Mouse (Mus musculus) myocyte (in vitro differentiated cells): ENCODE measurements around the gene Cyb5r4. TPM values are rescaled to one million over a fixed set of nuclear protein-coding genes. Genes with fewer than 3 reads are reported as not detected.

Source experiments
- H3K27me3 ChIP-seq: one replicate; pipeline ENCODE4 v1.6.1; 2011; ENCODE audit not compliant: control insufficient read depth, insufficient read depth, insufficient read length
- H3K36me3 ChIP-seq: one replicate; pipeline ENCODE4 v1.6.1; 2011; ENCODE audit not compliant: control insufficient read depth, insufficient read depth
- H3K4me2 ChIP-seq: one replicate; pipeline ENCODE4 v1.6.1; 2011; ENCODE audit warnings: low read depth, control low read depth
- H3K4me3 ChIP-seq: one replicate; pipeline ENCODE4 v1.5.1; 2011; ENCODE audit warnings: mild to moderate bottlenecking, control low read depth, moderate library complexity
- H3K79me2 ChIP-seq: one replicate; pipeline ENCODE4 v1.6.1; 2011; ENCODE audit not compliant: control insufficient read depth, insufficient read depth
- H3ac ChIP-seq: one replicate; pipeline ENCODE4 v1.6.1; 2011; ENCODE audit not compliant: control insufficient read depth, insufficient read length
- CEBPB ChIP-seq: IDR thresholded peaks from 2 replicates; pipeline ENCODE4 v1.6.1; 2011; ENCODE audit warnings: mild to moderate bottlenecking, moderate library complexity; ENCODE audit not compliant: poor library complexity, insufficient read depth, severe bottlenecking
- E2F4 ChIP-seq: IDR thresholded peaks from one replicate; pipeline ENCODE4 v1.6.1; 2011; ENCODE audit warnings: mild to moderate bottlenecking, control low read depth, moderate library complexity; ENCODE audit not compliant: insufficient read depth
- MAX ChIP-seq: IDR thresholded peaks from one replicate; pipeline ENCODE4 v1.6.1; 2011; ENCODE audit warnings: low read depth, mild to moderate bottlenecking, control low read depth
- MYOD1 ChIP-seq, 3 experiments: IDR thresholded peaks; one replicate each; pipeline ENCODE4 v1.6.1; 2011; ENCODE audit warnings: control low read depth in 2 of 3, low read depth in 2 of 3, mild to moderate bottlenecking in 2 of 3, moderate library complexity in 1 of 3; ENCODE audit not compliant: insufficient read length in 2 of 3, control insufficient read depth in 1 of 3
- MYOG ChIP-seq, 3 experiments: IDR thresholded peaks; one replicate each; pipeline ENCODE4 v1.6.1; 2011; ENCODE audit warnings: control low read depth in 2 of 3, low read depth in 2 of 3, mild to moderate bottlenecking in 2 of 3; ENCODE audit not compliant: insufficient read length in 2 of 3, control insufficient read depth in 1 of 3, insufficient read depth in 1 of 3
- POLR2A ChIP-seq: IDR thresholded peaks from one replicate; pipeline ENCODE4 v1.6.1; 2011; ENCODE audit warnings: low read depth, mild to moderate bottlenecking, control low read depth, moderate library complexity; ENCODE audit not compliant: insufficient read length
- POLR2AphosphoS2 ChIP-seq: IDR thresholded peaks from one replicate; pipeline ENCODE4 v1.6.1; 2011; ENCODE audit warnings: low read depth, control low read depth; ENCODE audit not compliant: insufficient read length
- REST ChIP-seq: IDR thresholded peaks from one replicate; pipeline ENCODE4 v1.6.1; 2011; ENCODE audit warnings: mild to moderate bottlenecking, control low read depth, moderate library complexity; ENCODE audit not compliant: insufficient read depth, insufficient read length
- SRF ChIP-seq: IDR thresholded peaks from one replicate; pipeline ENCODE4 v1.6.1; 2011; ENCODE audit warnings: low read depth; ENCODE audit not compliant: control insufficient read depth, insufficient read length
- TCF12 ChIP-seq: IDR thresholded peaks from one replicate; pipeline ENCODE4 v1.6.1; 2011; ENCODE audit warnings: mild to moderate bottlenecking, control low read depth; ENCODE audit not compliant: poor library complexity, insufficient read depth, severe bottlenecking
- TCF3 ChIP-seq: IDR thresholded peaks from one replicate; pipeline ENCODE4 v1.6.1; 2011; ENCODE audit warnings: low read depth, control low read depth; ENCODE audit not compliant: insufficient read length
- USF1 ChIP-seq: IDR thresholded peaks from one replicate; pipeline ENCODE4 v1.6.1; 2011; ENCODE audit warnings: low read depth, mild to moderate bottlenecking, control low read depth, moderate library complexity
- polyA plus RNA-seq: library from polyadenylated mRNA; unstranded; fragments of >200 nt; fragmentation: generic; extraction: Trizol; gene quantifications from one replicate; pipeline ENCODE4 v1.2.1, GENCODE M21; 2012; ENCODE audit warnings: missing spikeins

Cyb5r4 gene
- polyA plus RNA-seq, 1 experiment: 9.4 TPM

DNA sequence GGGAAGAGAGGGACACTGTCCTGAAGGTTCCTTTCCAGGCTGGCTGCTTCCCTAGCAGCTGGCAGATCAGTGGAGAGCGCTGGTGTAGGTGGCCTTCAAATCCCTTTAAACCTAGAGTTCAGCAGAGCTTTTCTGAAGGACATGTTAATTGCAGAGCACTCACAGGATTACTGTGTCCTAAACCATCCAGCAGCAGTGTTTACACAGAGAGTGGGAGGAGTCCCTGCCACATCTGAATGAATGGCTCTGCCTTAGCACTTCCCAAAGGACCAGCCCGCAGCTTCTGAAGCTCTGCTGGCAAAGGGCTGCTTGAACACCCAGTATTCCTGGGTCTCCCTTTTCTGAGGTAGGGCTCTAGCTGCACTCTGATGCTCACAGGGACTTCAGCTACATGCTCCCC is 56.1 kb downstream of the Cyb5r4 start:
- no peaks in the 10 kb centered on the region for H3K27me3 ChIP-seq
- no peak overlapping the region for H3ac ChIP-seq
- no peaks in the 10 kb centered on the region for H3K36me3 ChIP-seq
- H3K4me2 ChIP-seq: no peak overlapping the region
- TF ChIP-seq TCF12: no peak
- no peak for TF ChIP-seq MAX
- no peak for TF ChIP-seq TCF3
- TF ChIP-seq MYOG (IDR thresholded peaks at IDR 0.05; ENCODE audit: control insufficient read depth in 1 of 3, insufficient read depth in 1 of 3, insufficient read length in 2 of 3, low read depth in 2 of 3): no peak
- no peak for TF ChIP-seq CEBPB
- no peak for TF ChIP-seq USF1
- no peak for TF ChIP-seq E2F4
- no peak for TF ChIP-seq REST
- TF ChIP-seq POLR2AphosphoS2: no peak
- TF ChIP-seq SRF: no peak
- no peak for TF ChIP-seq POLR2A
- TF ChIP-seq MYOD1 (IDR thresholded peaks at IDR 0.05; ENCODE audit: control insufficient read depth in 1 of 3, insufficient read length in 2 of 3, low read depth in 2 of 3): no peak
- no peaks in the 10 kb centered on the region for H3K79me2 ChIP-seq
- no peak overlapping the region for H3K4me3 ChIP-seq

DNA sequence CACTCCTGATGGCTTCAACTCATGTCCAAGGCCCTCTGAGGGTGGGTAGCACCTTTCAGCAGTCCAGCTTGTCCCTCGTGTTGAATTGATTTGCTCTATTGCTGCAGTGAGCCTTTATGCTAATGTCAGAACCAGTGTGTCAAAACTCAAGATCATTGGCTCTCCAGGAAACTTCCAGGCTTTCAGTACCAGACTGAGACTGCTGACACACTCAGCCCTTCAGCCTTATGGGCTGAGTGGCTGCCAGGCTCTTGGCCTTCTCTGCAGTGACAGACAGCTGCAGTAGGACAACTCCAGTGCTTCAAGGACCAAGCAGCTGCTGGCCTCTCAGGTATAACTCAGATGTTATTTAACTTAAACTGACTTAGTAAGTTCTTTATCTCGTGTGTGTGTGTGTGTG is 57.7 kb downstream of the Cyb5r4 start:
- Histone ChIP-seq H3K4me3 (no peak overlapping the region), H3K79me2 (no peaks in the 10 kb centered on the region), H3K4me2 (no peak overlapping the region), H3K36me3 (no peaks in the 10 kb centered on the region), H3ac (no peak overlapping the region), H3K27me3 (no peaks in the 10 kb centered on the region)
- no peak for TF ChIP-seq REST
- TF ChIP-seq MAX: no peak
- no peak for TF ChIP-seq TCF12
- TF ChIP-seq MYOD1 (IDR thresholded peaks at IDR 0.05; ENCODE audit: control insufficient read depth in 1 of 3, insufficient read length in 2 of 3, low read depth in 2 of 3): no peak
- TF ChIP-seq CEBPB: no peak
- no peak for TF ChIP-seq MYOG (IDR thresholded peaks at IDR 0.05; ENCODE audit: control insufficient read depth in 1 of 3, insufficient read depth in 1 of 3, insufficient read length in 2 of 3, low read depth in 2 of 3)
- no peak for TF ChIP-seq TCF3

DNA sequence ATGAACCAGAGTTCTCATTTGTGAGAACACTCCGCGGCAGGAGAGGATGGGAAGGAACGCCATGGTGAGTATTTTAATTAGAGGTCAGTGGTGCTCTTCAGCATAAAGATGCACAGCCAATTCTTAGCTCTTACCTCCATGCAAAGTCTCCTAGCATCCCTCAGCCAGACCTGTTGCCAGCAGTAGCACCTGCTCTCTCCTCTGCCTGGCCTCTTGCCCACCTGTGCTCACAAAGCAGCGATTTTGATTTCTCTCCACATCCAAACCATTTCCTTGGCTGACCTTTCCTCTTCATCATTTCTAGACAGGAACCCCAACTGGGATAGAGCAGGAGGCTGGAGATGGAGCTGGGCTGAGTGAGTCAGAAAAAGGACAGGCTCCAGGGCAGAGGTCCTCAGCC is 65.2 kb downstream of the Cyb5r4 start:
- H3K27me3 ChIP-seq: no peaks in the 10 kb centered on the region
- no peak for TF ChIP-seq TCF3
- TF ChIP-seq MYOD1 (IDR thresholded peaks at IDR 0.05; ENCODE audit: control insufficient read depth in 1 of 3, insufficient read length in 2 of 3, low read depth in 2 of 3): no peak
- TF ChIP-seq USF1: no peak
- TF ChIP-seq MAX: no peak
- TF ChIP-seq POLR2A: no peak
- no peak for TF ChIP-seq SRF
- TF ChIP-seq REST: no peak
- no peak for TF ChIP-seq E2F4
- no peak for TF ChIP-seq CEBPB
- TF ChIP-seq MYOG (IDR thresholded peaks at IDR 0.05; ENCODE audit: control insufficient read depth in 1 of 3, insufficient read depth in 1 of 3, insufficient read length in 2 of 3, low read depth in 2 of 3): no peak
- no peak for TF ChIP-seq TCF12
- no peak for TF ChIP-seq POLR2AphosphoS2
- no peak overlapping the region for H3K4me2 ChIP-seq
- H3K4me3 ChIP-seq: no peak overlapping the region
- H3K36me3 ChIP-seq: no peaks in the 10 kb centered on the region
- no peak overlapping the region for H3ac ChIP-seq
- no peaks in the 10 kb centered on the region for H3K79me2 ChIP-seq

- Histone ChIP-seq H3K4me3 (no peak overlapping the region), H3ac (no peak overlapping the region), H3K4me2 (no peak overlapping the region), H3K79me2 (no peaks in the 10 kb centered on the region), H3K36me3 (no peaks in the 10 kb centered on the region), H3K27me3 (no peaks in the 10 kb centered on the region)
- TF ChIP-seq MYOD1 (IDR thresholded peaks at IDR 0.05; ENCODE audit: control insufficient read depth in 1 of 3, insufficient read length in 2 of 3, low read depth in 2 of 3) (peak in 1 of 3 experiments; percentile 7), POLR2A (no peak), TCF3 (no peak), CEBPB (no peak), TCF12 (no peak), E2F4 (no peak), POLR2AphosphoS2 (no peak), REST (no peak), MYOG (IDR thresholded peaks at IDR 0.05; ENCODE audit: control insufficient read depth in 1 of 3, insufficient read depth in 1 of 3, insufficient read length in 2 of 3, low read depth in 2 of 3) (no peak), USF1 (peak; percentile 32)
These were observed 76.2 kb downstream of the Cyb5r4 start for GRCm38 (mm10) chr9:87097989-87098388.

GRCm38 (mm10) chr9:87115019-87115418 is 93.2 kb downstream of the Cyb5r4 start:
- Histone ChIP-seq H3K27me3 (no peaks in the 10 kb centered on the region), H3K4me3 (no peak overlapping the region), H3K4me2 (peak overlapping the region; percentile 32), H3ac (no peak overlapping the region), H3K36me3 (no peaks in the 10 kb centered on the region), H3K79me2 (no peaks in the 10 kb centered on the region)
- TF ChIP-seq SRF: no peak
- TF ChIP-seq MAX: no peak
- TF ChIP-seq REST: no peak
- TF ChIP-seq USF1: no peak
- no peak for TF ChIP-seq E2F4
- no peak for TF ChIP-seq TCF12
- no peak for TF ChIP-seq CEBPB
- TF ChIP-seq POLR2A: no peak
- TF ChIP-seq TCF3: no peak
- no peak for TF ChIP-seq MYOG (IDR thresholded peaks at IDR 0.05; ENCODE audit: control insufficient read depth in 1 of 3, insufficient read depth in 1 of 3, insufficient read length in 2 of 3, low read depth in 2 of 3)
- TF ChIP-seq POLR2AphosphoS2: no peak
- TF ChIP-seq MYOD1 (IDR thresholded peaks at IDR 0.05; ENCODE audit: control insufficient read depth in 1 of 3, insufficient read length in 2 of 3, low read depth in 2 of 3): no peak
